Mouse (Mus musculus): Measurements from ENCODE around the gene Oaf. TPM values are rescaled to one million over a fixed set of nuclear protein-coding genes. Genes with fewer than 3 reads are reported as not detected.

Oaf gene
- polyA plus RNA-seq (2021): 65.6 TPM

GRCm38 (mm10) chr9:43239712-43240593 lies at the start of gene Oaf:
TSS of gene Oaf (minus strand) at chr9:43239911.
- POLR2A ChIA-PET: interaction anchor here (1.1 kb wide), 1 partner anchor 16 kb away, joined by 3 read pairs; no protein-coding TSS in a partner anchor

DNA sequence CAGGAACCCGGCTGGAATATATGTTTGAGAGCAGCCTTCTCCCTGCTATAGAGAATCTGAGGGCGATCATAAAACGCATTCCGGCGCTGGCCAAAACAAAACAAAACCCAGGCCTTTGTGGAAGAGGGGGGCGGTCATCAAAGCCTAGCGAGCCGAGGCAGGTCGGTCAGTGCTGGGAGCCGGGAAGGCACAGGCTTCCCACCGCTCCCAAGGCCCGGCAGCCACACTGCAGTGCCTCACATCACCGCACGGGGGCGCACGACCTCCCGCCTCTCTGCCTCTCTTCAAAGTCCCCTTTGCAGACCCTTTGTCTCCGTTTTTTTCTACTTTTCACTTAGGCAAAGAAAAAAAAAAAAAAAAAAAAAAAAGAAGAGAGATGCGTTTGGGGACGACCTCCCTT lies 47.2 kb upstream of the Oaf start:
- peak; percentile 87 for TF ChIP-seq CTCF (IDR thresholded peaks at IDR 0.05)
- CTCF ChIA-PET: interaction anchor here (0.8 kb wide), 1 partner anchor 15 kb away, joined by 3 read pairs; no protein-coding TSS in a partner anchor
- no peaks in the 10 kb centered on the region for H3K27me3 ChIP-seq
- no peak for ATAC-seq
- no peak for DNase-seq (ENCODE audit: low read depth, low spot score)
- in situ Hi-C loops (cut with MboI; ENCODE audit: low pct_unique_long_range_greater_than_20kb): loop anchor here (5.0 to 10.0 kb wide), 2 partner anchors 145 to 282 kb away; no protein-coding TSS in a partner anchor
- POLR2A ChIA-PET: interaction anchor here (0.7 kb wide), 1 partner anchor 349 kb away, joined by 8 read pairs; no protein-coding TSS in a partner anchor

More at GRCm38 (mm10) chr9:43239712-43240593, at the start of gene Oaf:
- in situ Hi-C loops (cut with MboI; ENCODE audit: low pct_unique_long_range_greater_than_20kb): no loop called here
- ATAC-seq (peak; percentile 68), DNase-seq (ENCODE audit: low read depth, low spot score) (no peak)
- CTCF ChIA-PET: no interaction called here
- no peak for TF ChIP-seq CTCF (IDR thresholded peaks at IDR 0.05)
- no peaks in the 10 kb centered on the region for H3K27me3 ChIP-seq

- ATAC-seq (no peak), DNase-seq (ENCODE audit: low read depth, low spot score) (no peak)
- no peak for TF ChIP-seq CTCF (IDR thresholded peaks at IDR 0.05)
- in situ Hi-C loops (cut with MboI; ENCODE audit: low pct_unique_long_range_greater_than_20kb): loop anchor here (5.0 to 10.0 kb wide), 2 partner anchors 143 to 280 kb away; no protein-coding TSS in a partner anchor
- CTCF ChIA-PET: interaction anchor here (1.3 to 3.8 kb wide), 5 partner anchors 18 to 142 kb away, joined by 3 to 13 read pairs (median 7); partner anchors contain the start of gene Pou2f3
- POLR2A ChIA-PET: no interaction called here
- no peaks in the 10 kb centered on the region for H3K27me3 ChIP-seq
These were observed 45.6 kb upstream of the Oaf start for GRCm38 (mm10) chr9:43285281-43285680.

DNA sequence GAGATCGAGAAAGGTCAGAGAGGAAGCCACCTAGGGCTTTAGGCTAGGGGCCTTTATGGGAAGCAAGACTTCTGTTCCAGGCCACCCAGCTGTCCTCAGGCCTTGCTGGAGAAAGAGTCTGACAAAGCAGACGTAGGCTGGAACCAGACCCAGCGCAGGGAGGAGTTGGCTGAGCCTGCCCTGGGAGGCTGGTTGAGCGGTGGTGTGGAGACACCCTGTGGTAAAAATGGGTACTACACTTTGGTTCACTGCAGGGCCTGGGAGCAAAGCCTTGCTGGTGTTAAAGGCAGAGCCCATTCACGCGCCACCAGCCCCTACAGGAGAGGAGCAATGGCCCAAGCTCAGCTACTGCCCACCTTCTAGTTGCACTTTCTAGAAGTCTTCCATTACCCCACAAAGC lies 44.6 kb upstream of the Oaf start:
- CTCF ChIA-PET: interaction anchor here (0.8 to 3.8 kb wide), 12 partner anchors 12 to 141 kb away, joined by 3 to 13 read pairs (median 4); partner anchors contain the start of gene Pou2f3
- H3K27me3 ChIP-seq: no peaks in the 10 kb centered on the region
- peak; percentile 93 for TF ChIP-seq CTCF (IDR thresholded peaks at IDR 0.05)
- DNase-seq (ENCODE audit: low read depth, low spot score) (no peak), ATAC-seq (peak; percentile 61)
- POLR2A ChIA-PET: interaction anchor here (0.6 kb wide), 1 partner anchor 141 kb away, joined by 5 read pairs; no protein-coding TSS in a partner anchor
- in situ Hi-C loops (cut with MboI; ENCODE audit: low pct_unique_long_range_greater_than_20kb): loop anchor here (5.0 to 10.0 kb wide), 2 partner anchors 62 to 279 kb away; no protein-coding TSS in a partner anchor

- POLR2A ChIA-PET: interaction anchor here (1.1 kb wide), 2 partner anchors 35 to 48 kb away, joined by 4 read pairs; no protein-coding TSS in a partner anchor
- no peaks in the 10 kb centered on the region for H3K27me3 ChIP-seq
- ATAC-seq: no peak
- DNase-seq (ENCODE audit: low read depth, low spot score): no peak
- TF ChIP-seq CTCF (IDR thresholded peaks at IDR 0.05): no peak
- CTCF ChIA-PET: interaction anchor here (1.2 kb wide), 2 partner anchors 9 kb away, joined by 3 to 5 read pairs; no protein-coding TSS in a partner anchor
- in situ Hi-C loops (cut with MboI; ENCODE audit: low pct_unique_long_range_greater_than_20kb): no loop called here
These were observed 34.0 kb upstream of the Oaf start for GRCm38 (mm10) chr9:43273735-43274134.

GRCm38 (mm10) chr9:43271761-43272518 lies 32.2 kb upstream of the Oaf start:
- no peak for ATAC-seq
- TF ChIP-seq CTCF (IDR thresholded peaks at IDR 0.05): no peak
- no peaks in the 10 kb centered on the region for H3K27me3 ChIP-seq
- in situ Hi-C loops (cut with MboI; ENCODE audit: low pct_unique_long_range_greater_than_20kb): no loop called here
- CTCF ChIA-PET: interaction anchor here (1.0 kb wide), 1 partner anchor 12 kb away, joined by 3 read pairs; no protein-coding TSS in a partner anchor
- POLR2A ChIA-PET: no interaction called here
- no peak for DNase-seq (ENCODE audit: low read depth, low spot score)

DNA sequence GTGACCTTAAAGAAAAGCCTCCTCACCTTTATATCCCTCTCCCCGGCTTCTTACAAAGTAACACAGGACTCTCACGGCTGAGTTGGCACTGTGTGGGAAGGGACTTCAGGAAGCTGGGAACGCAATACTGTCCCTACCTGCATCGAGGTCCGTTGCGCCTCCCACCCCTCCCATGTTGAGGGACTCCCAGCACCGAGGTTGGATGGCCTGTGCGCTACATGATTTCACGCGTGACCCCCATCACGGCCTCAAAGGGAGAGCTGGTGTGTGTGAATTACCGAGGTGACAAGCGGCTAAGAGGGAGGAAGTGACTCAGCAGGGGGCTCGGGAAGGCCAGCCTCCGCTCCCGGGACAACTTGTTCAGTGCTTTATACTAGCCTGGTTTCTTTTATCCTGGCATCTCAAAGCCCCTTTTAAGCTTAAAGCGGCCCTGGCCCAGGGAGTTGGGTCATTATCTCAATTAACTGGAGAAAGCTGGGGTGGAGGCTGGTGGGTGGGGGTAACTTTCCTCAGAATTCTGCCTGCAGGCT lies 31.1 kb upstream of the Oaf start:
- ATAC-seq (no peak), DNase-seq (ENCODE audit: low read depth, low spot score) (no peak)
- no peaks in the 10 kb centered on the region for H3K27me3 ChIP-seq
- no peak for TF ChIP-seq CTCF (IDR thresholded peaks at IDR 0.05)
- in situ Hi-C loops (cut with MboI; ENCODE audit: low pct_unique_long_range_greater_than_20kb): no loop called here
- ChIA-PET CTCF (interaction anchor here (1.3 kb wide), 1 partner anchor 50 kb away, joined by 3 read pairs; no protein-coding TSS in a partner anchor), POLR2A (interaction anchor here (0.7 kb wide), 1 partner anchor 312 kb away, joined by 3 read pairs; no protein-coding TSS in a partner anchor)

GRCm38 (mm10) chr9:43269166-43269565 lies 29.5 kb upstream of the Oaf start:
- no peaks in the 10 kb centered on the region for H3K27me3 ChIP-seq
- no peak for DNase-seq (ENCODE audit: low read depth, low spot score)
- ChIA-PET POLR2A (no interaction called here), CTCF (interaction anchor here (0.9 to 1.4 kb wide), 2 partner anchors 14 to 48 kb away, joined by 3 read pairs; no protein-coding TSS in a partner anchor)
- no peak for TF ChIP-seq CTCF (IDR thresholded peaks at IDR 0.05)
- no peak for ATAC-seq
- in situ Hi-C loops (cut with MboI; ENCODE audit: low pct_unique_long_range_greater_than_20kb): no loop called here

DNA sequence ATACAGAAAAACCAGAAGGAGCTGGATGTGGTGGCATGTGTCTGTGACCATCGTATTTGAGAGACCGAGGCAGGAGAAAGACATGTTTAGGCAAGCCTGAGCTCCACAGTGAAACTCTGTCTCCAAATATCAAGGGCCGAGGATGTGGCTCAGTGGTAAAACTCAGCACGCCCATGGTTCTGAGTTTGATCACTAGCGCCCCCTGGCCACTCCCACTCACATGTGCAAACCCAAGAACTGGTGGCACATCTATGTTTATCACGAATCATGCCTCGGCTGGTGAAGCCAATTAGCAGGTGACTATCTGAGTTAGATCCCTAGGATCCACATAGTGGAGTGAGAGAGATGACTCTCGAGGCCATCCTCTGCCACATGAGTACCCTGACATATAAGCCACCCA lies 27.6 kb upstream of the Oaf start:
- in situ Hi-C loops (cut with MboI; ENCODE audit: low pct_unique_long_range_greater_than_20kb): no loop called here
- DNase-seq (ENCODE audit: low read depth, low spot score): no peak
- H3K27me3 ChIP-seq: no peaks in the 10 kb centered on the region
- POLR2A ChIA-PET: no interaction called here
- CTCF ChIA-PET: interaction anchor here (1.6 to 2.0 kb wide), 3 partner anchors 12 to 57 kb away, joined by 3 to 9 read pairs (median 4); partner anchors contain the start of gene Pou2f3
- no peak for TF ChIP-seq CTCF (IDR thresholded peaks at IDR 0.05)
- ATAC-seq: no peak

DNA sequence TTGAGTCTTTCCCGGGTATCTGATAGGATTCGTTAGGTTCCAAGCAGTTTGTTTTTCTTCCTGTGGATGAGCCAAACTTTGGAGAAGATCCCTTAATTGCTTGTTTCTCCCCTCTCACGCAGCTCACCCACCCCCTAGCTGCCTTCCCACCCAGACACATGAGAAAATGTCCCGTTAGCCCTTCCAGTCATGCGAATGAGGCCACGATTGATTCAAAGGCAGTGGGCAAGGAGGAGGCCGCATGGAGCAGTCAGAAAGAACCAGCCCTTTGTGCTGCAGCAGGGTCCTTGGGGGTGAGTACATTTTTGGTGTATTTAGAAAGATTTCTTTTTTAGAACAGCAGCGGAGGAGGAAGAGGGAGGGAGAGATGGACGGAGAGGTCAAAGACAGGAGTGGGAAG lies 25.5 kb upstream of the Oaf start:
- no peak for ATAC-seq

More for the DNA sequence above, 25.5 kb upstream of the Oaf start:
- no peaks in the 10 kb centered on the region for H3K27me3 ChIP-seq
- ChIA-PET CTCF (interaction anchor here (1.5 to 1.8 kb wide), 2 partner anchors 8 to 36 kb away, joined by 5 read pairs; no protein-coding TSS in a partner anchor), POLR2A (no interaction called here)
- no peak for DNase-seq (ENCODE audit: low read depth, low spot score)
- in situ Hi-C loops (cut with MboI; ENCODE audit: low pct_unique_long_range_greater_than_20kb): no loop called here
- no peak for TF ChIP-seq CTCF (IDR thresholded peaks at IDR 0.05)

Data from Patski (cell line).